Comparison of ENCODE assay signal across 9 mouse cellular contexts in genomic region chr1:82189516-82189915, GRCm38 (mm10). TPM values are rescaled to one million over a fixed set of nuclear protein-coding genes. Genes with fewer than 3 reads are reported as not detected.
DNase-seq lines count a peak whose midpoint lies in the region; TF ChIP-seq lines count a peak whose summit lies in the region.
"Had no signal": no experiment of that assay in that cellular context is flagged by ENCODE, and none has a peak within 500 bp of the region (broad histone marks: within the 10 kb centered on the region; RNA-seq: fewer than 3 reads in every experiment).

No protein-coding gene starts in this region.

- peak; percentile 42 to 50 for DNase-seq in cerebellum, postnatal 10 days
- DNase-seq in cerebellum, adult 11 months, result no peak
- DNase-seq in urinary bladder, postnatal 14 days (ENCODE audit: low spot score), result peak; percentile 78
- DNase-seq in urinary bladder, postnatal 10 days (ENCODE audit: low spot score), result no peak
- DNase-seq in large intestine, adult 2 months (ENCODE audit: low read depth, low spot score), result peak; percentile 39
- DNase-seq in lung, postnatal 4 days, result peak; percentile 38 to 41
- no peak for DNase-seq in thymus, adult 2 months
- DNase-seq in cerebellum, adult 9-10 months, result no peak

- no peaks in the 10 kb centered on the region for H3K36me3 ChIP-seq in thymus, adult 2 months (ENCODE audit: control insufficient read depth, insufficient read depth, low read length)
- H3K36me3 ChIP-seq: liver, embryonic 15.5 days had no signal

- 11% methylated on average over 3 of the region's 3 CpGs for WGBS in large intestine, adult 2 months
- WGBS in thymus, adult 2 months, result 78% methylated on average over 3 of the region's 3 CpGs

- no peak for TF ChIP-seq POLR2A in thymus, adult 2 months (IDR thresholded peaks at IDR 0.05; ENCODE audit: control insufficient read depth, extremely low read depth, insufficient read depth, low read length, poor library complexity)

- H3K4me1 ChIP-seq in thymus, adult 2 months (replicated peaks; ENCODE audit: control insufficient read depth, insufficient read depth, low read length), result no peaks in the 10 kb centered on the region
- H3K4me1 ChIP-seq: liver, embryonic 15.5 days had no signal

- no peak overlapping the region for H3K4me3 ChIP-seq in thymus, adult 2 months (ENCODE audit: control insufficient read depth, insufficient read depth, low read length)
- H3K4me3 ChIP-seq: liver, embryonic 15.5 days had no signal

- H3K27ac ChIP-seq in thymus, adult 2 months (ENCODE audit: control insufficient read depth, insufficient read depth, low read length), result no peak overlapping the region
- H3K27ac ChIP-seq: liver, embryonic 15.5 days had no signal

- no peaks in the 10 kb centered on the region for H3K27me3 ChIP-seq in thymus, adult 2 months (ENCODE audit: control insufficient read depth, insufficient read depth, low read length)
- H3K27me3 ChIP-seq: liver, embryonic 15.5 days had no signal

- no peak for TF ChIP-seq CTCF in thymus, adult 2 months (IDR thresholded peaks at IDR 0.05; ENCODE audit: borderline replicate concordance, control insufficient read depth, extremely low read depth, insufficient read depth, low read length, poor library complexity)

RNA-seq across cellular contexts. Expression of gene Gm9747, which starts 43.4 kb away (rescaled TPM):
- polyA plus RNA-seq in large intestine, adult 2 months (2012; rRNA removed), result not detected in 2 replicates
- polyA plus RNA-seq in thymus, adult 2 months (2012; rRNA removed), result not detected in 2 replicates

Comparison
In these comparisons a context has a peak if more than half of its experiments do, and no peak if none do; other contexts are left out.
1. DNase-seq: peak in cerebellum, postnatal 10 days (2 of 2), urinary bladder, postnatal 14 days (single experiment), large intestine, adult 2 months (single experiment) and lung, postnatal 4 days (2 of 2); none in cerebellum, adult 11 months (single experiment), urinary bladder, postnatal 10 days (single experiment), thymus, adult 2 months (single experiment) and cerebellum, adult 9-10 months (single experiment).